Mouse (Mus musculus) thymus, adult 18-20 months (tissue): ENCODE measurements around the gene Bmpr1a.
"Not testable (repeated sequence)": the region's sequence is repeated elsewhere in the genome, so short reads cannot be mapped to it uniquely, and the experiment has no call there.

Source experiments
- DNase-seq, 2 experiments: peaks; one replicate each; pipeline ENCODE4 v3.0.0; 2022; ENCODE audit warnings: mixed read lengths in 2 of 2

The Bmpr1a gene

DNA sequence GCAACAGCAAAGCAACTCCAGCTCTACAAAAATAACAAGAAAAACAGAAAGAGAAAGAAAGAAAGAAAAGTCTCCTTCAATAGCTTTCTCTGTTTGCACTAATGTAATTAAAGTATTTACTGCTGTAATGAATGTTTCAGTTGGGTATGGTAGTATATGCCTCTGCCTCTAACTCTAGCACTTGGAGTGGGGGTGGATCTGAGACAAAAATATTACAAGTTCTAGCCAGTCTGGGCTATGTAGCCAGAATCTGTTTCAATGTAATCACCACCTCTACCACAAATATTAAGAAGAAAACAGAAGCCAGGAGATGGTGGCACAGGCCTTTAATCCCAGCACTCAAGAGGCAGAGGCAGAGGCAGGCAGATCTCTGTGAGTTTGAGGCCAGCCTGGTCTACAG lies 54.7 kb downstream of the Bmpr1a start:
- no peak for DNase-seq

DNA sequence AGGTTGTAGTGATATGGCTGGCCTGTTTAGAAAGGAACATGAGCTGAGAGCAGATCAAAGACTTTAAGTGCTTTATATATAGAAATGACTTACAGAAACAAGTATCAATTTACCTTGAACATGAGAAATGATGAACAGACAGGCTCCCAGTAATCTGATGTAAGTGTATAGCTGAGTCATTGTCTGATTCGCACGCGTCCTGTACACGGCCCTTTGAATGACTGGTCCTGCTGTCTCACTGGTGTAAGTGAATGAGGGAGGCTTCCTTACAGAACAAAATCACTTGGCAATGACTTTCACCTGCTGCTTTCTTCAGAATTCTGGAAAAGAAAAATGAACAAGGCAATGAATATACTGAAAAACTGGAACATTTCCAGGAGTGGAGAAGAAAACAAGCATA lies 55.5 kb downstream of the Bmpr1a start:
- DNase-seq = no peak

DNA sequence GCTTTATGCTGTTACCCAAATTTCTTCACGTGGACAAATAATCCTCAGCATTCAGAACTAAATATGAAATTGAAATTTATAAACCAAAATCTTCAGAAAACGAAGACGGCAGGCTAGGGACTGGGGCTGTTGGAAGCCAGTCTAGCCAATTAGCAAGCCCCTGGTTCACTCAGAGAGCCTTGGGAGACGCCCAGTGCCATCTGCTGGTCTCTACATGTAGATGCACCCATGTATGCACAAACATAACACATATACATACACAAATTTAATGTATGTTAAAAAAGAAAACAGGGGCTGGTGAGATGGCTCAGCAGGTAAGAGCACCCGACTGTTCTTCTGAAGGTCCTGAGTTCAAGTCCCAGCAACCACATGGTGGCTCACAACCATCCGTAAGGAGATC lies 56.5 kb downstream of the Bmpr1a start:
- no peak for DNase-seq

GRCm38 (mm10) chr14:34445348-34445747 lies 57.8 kb downstream of the Bmpr1a start:
- DNase-seq = no peak

- DNase-seq = no peak
Observed at GRCm38 (mm10) chr14:34444924-34445323, 58.2 kb downstream of the Bmpr1a start.

DNA sequence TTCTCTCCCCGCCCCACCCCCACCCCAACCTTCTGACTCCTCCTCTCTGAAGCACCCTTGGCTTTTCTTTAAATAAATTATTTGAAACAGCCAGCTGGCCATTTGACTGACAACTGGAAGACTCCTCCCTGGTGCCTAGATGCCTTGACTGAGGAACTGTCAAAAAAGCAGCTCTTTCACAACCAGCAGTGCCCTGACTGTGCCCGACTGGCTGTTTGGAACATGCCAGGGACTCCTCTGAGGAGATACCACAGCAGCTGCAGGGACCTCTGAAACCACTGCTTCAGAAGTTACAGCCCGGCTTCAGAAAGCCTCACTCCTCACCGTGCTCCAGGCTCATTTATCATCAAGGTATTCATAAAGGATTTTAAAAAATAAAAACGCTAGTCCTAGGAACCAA lies 58.8 kb downstream of the Bmpr1a start:
- no peak for DNase-seq

- DNase-seq = no peak
Observed at GRCm38 (mm10) chr14:34442531-34442930, 60.6 kb downstream of the Bmpr1a start.

GRCm38 (mm10) chr14:34440526-34441066 lies 62.5 kb downstream of the Bmpr1a start:
- no peak for DNase-seq

DNA sequence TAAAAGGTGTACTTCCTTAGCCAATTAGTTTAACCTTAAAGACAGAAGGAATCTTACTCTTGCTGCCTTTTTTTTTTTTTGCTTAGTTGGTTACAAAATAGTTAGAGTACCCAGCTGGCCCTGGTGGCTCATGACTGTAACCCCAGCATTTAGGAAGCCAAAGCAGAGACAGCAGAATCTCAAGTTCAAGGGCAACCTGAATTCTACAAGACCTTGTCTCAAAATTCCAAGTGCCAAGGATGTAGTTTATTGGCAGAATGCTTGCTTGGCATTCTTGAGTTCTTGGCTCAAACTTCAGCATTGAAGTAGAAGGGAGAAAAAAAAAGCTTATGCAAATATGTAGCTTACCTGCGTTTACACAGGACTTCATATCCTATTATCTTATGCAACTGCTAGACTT lies 74.1 kb downstream of the Bmpr1a start:
- no peak for DNase-seq

DNA sequence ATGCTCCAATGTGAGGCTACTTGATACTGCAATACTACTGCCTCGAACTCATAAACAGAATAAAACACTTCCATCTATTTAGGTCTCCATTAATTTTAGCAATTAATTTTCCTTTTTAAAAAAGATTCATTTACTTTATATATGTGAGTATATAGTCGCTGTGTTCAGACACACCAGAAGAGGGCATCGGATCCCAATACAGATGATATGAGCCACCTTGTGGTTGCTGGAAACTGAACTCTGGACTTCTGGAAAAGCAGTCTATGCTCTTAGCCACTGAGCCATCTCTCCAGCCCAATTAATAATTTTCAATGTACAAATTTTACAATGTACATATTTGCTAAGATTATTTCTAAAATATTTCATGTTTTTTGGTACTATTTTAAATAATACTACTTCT lies 74.9 kb downstream of the Bmpr1a start:
- no peak for DNase-seq

- DNase-seq = no peak
Observed at GRCm38 (mm10) chr14:34421078-34421477, 82.1 kb downstream of the Bmpr1a start.

DNA sequence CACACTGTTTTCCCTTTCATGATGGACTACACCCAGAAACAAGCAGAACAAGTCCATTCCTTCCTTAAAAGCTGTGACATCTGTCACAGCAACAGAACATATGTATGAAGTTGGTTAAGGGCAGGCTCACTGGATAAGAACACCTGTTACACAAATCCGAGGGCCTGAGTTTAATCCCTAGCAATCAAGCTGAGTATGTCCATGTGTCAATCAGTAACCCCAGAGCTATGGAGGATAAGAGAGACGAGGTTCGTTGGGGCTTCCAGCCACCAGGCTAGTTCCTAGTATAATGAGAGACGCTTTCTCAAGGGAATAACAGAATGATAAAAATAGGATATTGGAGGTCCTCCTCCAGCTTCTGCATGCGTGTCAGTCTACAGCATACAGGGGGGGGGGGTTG lies 85.6 kb downstream of the Bmpr1a start:
- no peak for DNase-seq

GRCm38 (mm10) chr14:34416946-34417345 lies 86.2 kb downstream of the Bmpr1a start:
- not testable (repeated sequence) for DNase-seq

DNA sequence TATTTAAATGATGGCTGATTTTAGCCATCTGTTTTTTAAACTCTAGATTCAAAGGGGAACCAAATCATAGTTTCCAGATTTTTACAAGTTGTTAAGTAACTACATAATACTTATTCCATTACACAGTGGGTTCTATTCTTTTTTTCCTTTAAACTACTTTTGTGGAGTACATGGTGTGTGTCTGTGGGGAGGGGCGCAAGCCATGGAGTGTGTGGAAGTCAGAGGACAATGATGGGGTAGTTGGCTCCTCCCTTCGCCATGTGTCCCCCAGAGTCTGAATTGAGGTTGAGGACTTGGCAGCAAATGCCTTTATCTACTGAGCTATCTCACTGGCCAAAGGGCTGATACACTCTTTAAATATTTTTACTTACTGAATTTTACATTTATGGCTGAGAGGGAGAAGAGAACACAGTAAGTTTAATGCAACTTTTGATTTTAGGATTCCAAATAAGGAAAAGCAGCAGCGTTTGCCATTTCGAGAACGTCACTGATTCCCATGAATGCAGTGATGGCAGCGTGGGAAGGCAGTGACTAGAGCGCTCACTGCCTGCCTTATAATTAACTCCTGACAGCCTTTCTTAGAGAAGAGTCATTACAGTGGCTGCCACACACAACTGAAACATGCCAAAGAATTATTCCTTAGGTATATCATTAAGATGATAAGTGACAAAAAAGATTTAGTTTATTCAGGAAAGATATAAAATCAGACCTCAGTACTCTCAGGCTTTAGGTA lies 90.8 kb downstream of the Bmpr1a start:
- no peak for DNase-seq

- no peak for DNase-seq
Observed at GRCm38 (mm10) chr14:34410716-34411115, 92.4 kb downstream of the Bmpr1a start.

DNA sequence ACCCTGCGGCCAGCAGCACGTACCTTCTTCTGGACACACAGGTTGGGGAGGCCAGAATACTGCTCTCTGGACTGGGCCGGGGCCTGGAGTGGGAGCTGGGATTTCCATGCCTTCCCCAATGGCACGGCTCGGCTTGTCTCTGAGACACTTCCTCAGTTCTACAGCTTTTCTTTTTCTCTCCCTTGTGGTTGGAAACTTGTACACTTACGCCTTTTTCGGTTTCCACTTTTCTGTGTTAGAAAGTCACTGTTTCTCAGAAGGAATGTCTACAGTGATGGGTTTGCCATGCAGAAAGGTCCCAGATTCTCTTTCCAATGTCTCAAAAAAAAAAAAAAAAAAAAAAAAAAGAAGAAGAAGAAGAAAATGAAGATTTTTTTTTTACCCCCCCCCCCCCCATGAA lies 99.7 kb downstream of the Bmpr1a start:
- no peak for DNase-seq

DNA sequence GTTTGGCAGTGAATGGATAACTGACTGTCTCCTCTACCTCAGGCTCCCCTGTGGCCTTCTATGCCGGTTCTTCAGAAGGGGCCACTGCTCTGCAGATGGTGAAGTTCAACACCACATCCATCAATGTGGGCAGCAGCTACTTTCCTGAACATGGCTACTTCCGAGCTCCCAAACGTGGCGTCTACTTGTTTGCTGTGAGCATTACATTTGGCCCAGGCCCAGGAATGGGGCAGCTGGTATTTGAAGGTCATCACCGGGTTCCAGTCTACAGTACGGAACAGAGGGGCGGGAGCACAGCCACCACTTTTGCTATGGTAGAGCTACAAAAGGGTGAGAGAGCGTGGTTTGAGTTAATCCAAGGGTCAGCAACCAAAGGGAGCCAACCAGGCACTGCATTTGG lies 100.3 kb downstream of the Bmpr1a start:
- DNase-seq = no peak

GRCm38 (mm10) chr14:34401135-34401534 lies 102.0 kb downstream of the Bmpr1a start:
- peak; percentile 21 to 32 for DNase-seq

DNA sequence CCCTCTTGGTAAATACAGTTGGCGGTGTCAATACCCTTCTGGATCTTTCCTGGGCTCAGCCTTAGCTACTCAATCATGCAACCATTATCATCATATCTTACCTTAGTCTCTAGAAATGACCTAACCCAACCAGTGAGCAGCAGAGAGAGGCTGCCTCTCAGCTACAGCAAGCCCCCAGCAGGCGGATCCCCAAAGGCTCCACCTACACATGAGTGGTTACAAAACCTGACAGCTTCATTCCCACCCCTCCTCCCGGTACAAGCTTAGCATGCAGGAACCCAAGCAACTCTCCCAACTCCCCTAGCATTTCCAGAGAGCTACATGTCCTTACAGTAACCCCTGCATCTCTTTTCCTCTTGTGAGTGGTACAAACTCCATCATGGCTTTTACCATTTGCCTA lies 103.1 kb downstream of the Bmpr1a start:
- DNase-seq = no peak

DNA sequence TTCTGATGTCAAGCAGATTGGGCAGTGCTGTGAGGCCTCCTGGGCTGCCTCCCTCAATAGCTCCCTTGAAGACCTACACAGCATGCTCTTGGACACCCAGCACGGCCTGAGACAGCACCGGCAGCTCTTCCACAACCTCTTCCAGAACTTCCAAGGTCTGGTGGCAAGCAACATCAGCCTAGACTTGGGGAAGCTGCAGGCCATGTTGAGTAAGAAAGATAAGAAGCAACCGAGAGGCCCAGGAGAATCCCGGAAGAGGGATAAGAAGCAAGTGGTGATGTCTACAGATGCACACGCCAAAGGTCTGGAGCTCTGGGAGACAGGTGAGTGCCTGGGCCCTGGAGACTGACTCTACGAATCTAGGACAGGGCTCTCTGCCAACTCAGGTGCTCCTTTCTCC lies 103.8 kb downstream of the Bmpr1a start:
- no peak for DNase-seq

- DNase-seq = no peak
Observed at GRCm38 (mm10) chr14:34398901-34399300, 104.2 kb downstream of the Bmpr1a start.

GRCm38 (mm10) chr14:34397871-34398270 lies 105.3 kb downstream of the Bmpr1a start:
- DNase-seq = no peak

DNA sequence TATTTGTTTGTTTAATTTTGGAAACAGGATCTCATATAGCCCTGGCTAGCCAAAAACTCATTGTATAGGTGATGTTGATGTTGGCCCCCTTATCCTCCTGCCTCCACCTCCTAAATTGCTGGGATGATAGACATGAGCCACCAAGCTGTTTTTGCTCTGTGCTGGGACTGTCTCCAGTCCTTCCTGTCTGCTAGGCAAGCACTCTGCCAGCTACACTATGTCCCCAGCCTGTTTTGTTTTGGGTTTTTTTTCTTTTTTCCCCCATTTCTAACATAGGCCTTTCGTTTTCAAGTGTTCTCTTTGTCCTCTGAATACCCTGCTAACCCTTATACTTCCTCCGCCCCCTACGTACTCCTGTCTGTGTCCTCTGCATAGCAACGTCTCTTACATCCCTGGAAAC lies 109.8 kb downstream of the Bmpr1a start:
- no peak for DNase-seq

DNA sequence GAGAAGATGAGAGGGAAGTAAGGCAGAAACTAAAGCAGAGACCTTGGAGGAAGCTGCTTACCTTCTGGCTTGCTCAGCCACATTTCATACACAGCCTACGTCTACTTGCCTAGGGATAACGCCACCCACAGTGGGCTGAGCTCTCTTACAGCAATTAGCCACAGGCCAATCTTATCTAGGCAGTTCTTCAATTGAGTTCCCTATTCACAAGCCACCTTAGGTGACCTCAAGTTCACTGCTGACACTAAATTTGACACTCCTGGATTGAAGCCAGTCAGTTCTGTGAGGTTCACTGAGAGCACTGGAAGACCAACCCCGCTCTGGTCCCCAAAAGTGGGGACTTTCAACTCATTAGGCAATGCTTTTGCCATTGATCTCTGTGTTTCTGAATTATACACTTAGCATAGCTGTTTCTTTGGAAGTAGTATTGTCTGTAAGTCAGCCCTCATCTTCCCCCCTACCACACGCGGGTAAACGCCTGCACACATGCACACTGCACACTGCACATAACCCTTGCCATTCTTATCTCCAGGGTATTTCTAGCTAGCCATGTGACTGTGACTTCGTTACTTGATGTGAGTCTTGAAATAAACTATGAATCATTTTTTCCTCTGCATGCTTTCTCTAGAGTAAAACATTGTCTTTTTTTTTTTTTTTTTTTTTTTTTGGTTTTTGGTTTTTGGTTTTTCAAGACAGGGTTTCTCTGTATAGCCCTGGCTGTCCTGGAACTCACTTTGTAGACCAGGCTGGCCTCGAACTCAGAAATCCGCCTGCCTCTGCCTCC lies 120.0 kb downstream of the Bmpr1a start:
- no peak for DNase-seq
